Mouse (Mus musculus): ENCODE measurements around the gene Kctd18. TPM values are rescaled to one million over a fixed set of nuclear protein-coding genes. Genes with fewer than 3 reads are reported as not detected.

The Kctd18 gene
- polyA plus RNA-seq, 1 experiment from 2014 or later, result 9.3 TPM

Other genes with a start within 250 kb of the Kctd18 start
- 0.11 TPM in 1 of 3 replicates, not detected in the others for gene Spats2l, start 244.8 kb downstream of the Kctd18 start, polyA plus RNA-seq (2018)
- 0.55 to 3.1 TPM (median 2.9 TPM) in 3 replicates for gene Sgo2a, start 23.0 kb downstream of the Kctd18 start, polyA plus RNA-seq (2018)
- gene Aox1, start 11.0 kb upstream of the Kctd18 start, polyA plus RNA-seq (2018), result 0.04 to 0.10 TPM (median 0.09 TPM) in 3 replicates
- gene Aox3, start 94.2 kb upstream of the Kctd18 start, polyA plus RNA-seq (2018), result not detected in 3 replicates
- not detected in 3 replicates for gene Aox4, start 191.4 kb upstream of the Kctd18 start, polyA plus RNA-seq (2018)